Mouse (Mus musculus): ENCODE measurements at regions not wholly inside any gene's neighbourhood (a gene's known extent, or its start where the extent isn't known, plus 50 kb on each side); places are given as distances from the start of the nearest gene placed in this dataset.

DNA sequence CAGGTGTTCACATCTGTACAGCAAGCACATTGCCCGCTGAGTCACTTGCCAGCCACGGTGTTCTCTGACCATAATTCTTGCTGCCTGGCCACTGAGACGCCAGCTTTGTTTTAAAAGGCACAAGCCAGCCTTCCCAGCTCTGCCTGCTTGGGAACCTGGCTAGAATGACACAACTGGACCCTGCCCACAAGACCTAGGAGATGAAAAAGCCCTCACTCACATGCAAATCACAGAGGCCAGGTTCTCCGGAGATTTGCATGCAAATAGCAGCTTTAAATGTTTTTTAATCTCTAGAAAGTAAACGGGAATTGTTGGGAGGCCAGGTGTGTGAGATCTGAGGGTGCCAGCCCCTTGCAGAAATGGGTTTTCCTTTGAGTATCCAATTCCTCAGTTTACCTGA lies 71.9 kb downstream of the 1810010D01Rik start:
- WGBS = 24% methylated on average over 5 of the region's 5 CpGs
- DNase-seq = no peak

DNA sequence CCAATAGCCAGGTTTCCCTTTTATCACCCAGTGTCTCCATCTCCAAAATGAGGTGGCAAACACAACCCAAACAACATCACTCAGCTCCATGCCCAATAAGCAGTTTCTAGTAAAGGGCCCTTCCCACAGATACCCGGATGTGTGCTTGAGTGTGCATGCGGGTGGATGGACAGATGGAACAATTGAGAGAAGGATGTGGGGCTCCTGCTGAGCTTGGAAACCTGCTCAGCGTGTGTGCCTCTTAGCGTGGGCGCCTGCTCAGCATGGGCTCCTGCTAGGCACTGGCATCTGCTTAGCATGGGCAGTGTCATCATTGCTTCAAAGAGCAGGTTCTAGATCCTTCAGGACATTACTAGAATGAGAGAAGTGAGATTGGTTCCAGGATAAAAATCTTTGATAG lies 75.4 kb downstream of the 1810010D01Rik start:
- Histone ChIP-seq H3K4me3 (replicated peaks; ENCODE audit: low read depth, low read length) (no peak overlapping the region), H3K9ac (replicated peaks; ENCODE audit: low read length) (no peak overlapping the region), H3K27me3 (ENCODE audit: control insufficient read depth, insufficient read depth, low read length) (no peaks in the 10 kb centered on the region), H3K4me2 (ENCODE audit: low read length) (no peak overlapping the region), H3K4me1 (ENCODE audit: control insufficient read depth, insufficient read depth, low read length) (no peaks in the 10 kb centered on the region), H3K9me3 (ENCODE audit: control insufficient read depth, low read length) (no peaks in the 10 kb centered on the region), H3K27ac (replicated peaks; ENCODE audit: low read depth, low read length) (no peak overlapping the region), H3K36me3 (ENCODE audit: control insufficient read depth, insufficient read depth, low read length) (no peaks in the 10 kb centered on the region)
- no peak for ATAC-seq (ENCODE audit: low FRiP score, low TSS enrichment)
- DNase-seq = no peak
- 92% methylated on average over 5 of the region's 5 CpGs for WGBS

More for the DNA sequence above, 71.9 kb downstream of the 1810010D01Rik start:
- Histone ChIP-seq H3K9ac (replicated peaks; ENCODE audit: low read length) (no peak overlapping the region), H3K9me3 (ENCODE audit: control insufficient read depth, low read length) (peaks cover 18% of the 10 kb centered on the region; the same call in 1 of the 2 replicates), H3K4me1 (ENCODE audit: control insufficient read depth, insufficient read depth, low read length) (no peaks in the 10 kb centered on the region), H3K27ac (replicated peaks; ENCODE audit: low read depth, low read length) (no peak overlapping the region), H3K36me3 (ENCODE audit: control insufficient read depth, insufficient read depth, low read length) (no peaks in the 10 kb centered on the region), H3K4me2 (ENCODE audit: low read length) (no peak overlapping the region), H3K27me3 (ENCODE audit: control insufficient read depth, insufficient read depth, low read length) (no peaks in the 10 kb centered on the region), H3K4me3 (replicated peaks; ENCODE audit: low read depth, low read length) (no peak overlapping the region)
- no peak for ATAC-seq (ENCODE audit: low FRiP score, low TSS enrichment)

DNA sequence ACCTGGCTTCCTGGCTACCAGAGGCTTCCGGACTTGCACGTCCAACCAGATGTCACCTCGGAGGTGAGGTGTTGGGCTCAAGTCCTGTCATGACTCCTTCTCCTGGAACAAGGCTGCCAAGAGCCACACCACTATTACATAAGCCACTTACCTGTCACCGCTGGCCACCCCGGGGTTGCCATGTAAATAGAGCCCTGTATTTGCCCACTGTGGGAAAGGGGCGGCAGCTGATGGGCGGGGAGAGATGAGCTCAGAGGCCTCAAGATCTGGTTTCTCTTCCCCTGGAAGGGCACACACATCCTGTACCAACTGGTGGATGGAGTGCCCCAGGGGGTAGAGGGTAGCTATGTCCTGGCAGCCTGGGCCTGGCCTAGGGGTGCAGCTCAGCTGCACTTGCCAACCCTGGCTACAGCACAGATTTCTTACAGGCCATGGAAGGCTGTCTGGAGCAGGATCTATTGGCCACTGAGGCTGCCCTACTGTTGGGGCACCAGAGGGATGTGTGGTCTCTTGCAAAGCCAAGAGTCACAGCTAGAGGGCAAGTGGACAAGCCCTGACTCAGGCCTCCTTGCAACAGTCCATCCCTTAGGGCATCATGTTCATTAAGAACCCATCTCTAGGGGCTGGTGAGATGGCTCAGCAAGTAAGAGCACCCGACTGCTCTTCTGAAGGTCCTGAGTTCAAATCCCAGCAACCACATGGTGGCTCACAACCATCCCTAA lies 76.3 kb downstream of the 1810010D01Rik start:
- Histone ChIP-seq H3K4me1 (ENCODE audit: control insufficient read depth, insufficient read depth, low read length) (no peaks in the 10 kb centered on the region), H3K4me2 (ENCODE audit: low read length) (no peak overlapping the region), H3K27ac (replicated peaks; ENCODE audit: low read depth, low read length) (no peak overlapping the region), H3K4me3 (replicated peaks; ENCODE audit: low read depth, low read length) (no peak overlapping the region), H3K36me3 (ENCODE audit: control insufficient read depth, insufficient read depth, low read length) (no peaks in the 10 kb centered on the region), H3K27me3 (ENCODE audit: control insufficient read depth, insufficient read depth, low read length) (no peaks in the 10 kb centered on the region), H3K9me3 (ENCODE audit: control insufficient read depth, low read length) (no peaks in the 10 kb centered on the region), H3K9ac (replicated peaks; ENCODE audit: low read length) (no peak overlapping the region)
- 93% methylated on average over 8 of the region's 8 CpGs for WGBS
- ATAC-seq (ENCODE audit: low FRiP score, low TSS enrichment) (no peak), DNase-seq (no peak)

DNA sequence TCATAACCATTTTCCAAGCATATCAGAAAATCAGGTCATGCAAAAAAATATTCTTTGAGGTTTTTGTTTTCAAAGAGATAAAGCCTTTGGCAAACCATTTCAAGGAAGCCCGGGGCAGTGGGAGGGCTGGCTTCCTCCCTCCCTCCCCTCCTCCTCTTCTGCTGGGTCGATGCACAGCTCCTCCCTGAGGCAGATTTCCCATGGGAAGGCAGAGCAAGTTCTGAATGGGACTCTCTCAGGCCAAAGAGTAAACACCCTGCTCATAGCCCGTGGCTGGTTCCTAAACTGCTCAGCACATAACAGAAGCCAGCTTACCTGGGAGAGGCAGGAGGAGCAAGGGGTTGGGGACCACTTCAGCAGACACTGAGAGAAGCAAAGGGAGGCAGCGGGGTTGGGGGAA lies 77.9 kb downstream of the 1810010D01Rik start:
- Histone ChIP-seq H3K4me2 (ENCODE audit: low read length) (no peak overlapping the region), H3K27me3 (ENCODE audit: control insufficient read depth, insufficient read depth, low read length) (no peaks in the 10 kb centered on the region), H3K4me1 (ENCODE audit: control insufficient read depth, insufficient read depth, low read length) (no peaks in the 10 kb centered on the region), H3K27ac (replicated peaks; ENCODE audit: low read depth, low read length) (no peak overlapping the region), H3K9ac (replicated peaks; ENCODE audit: low read length) (no peak overlapping the region), H3K4me3 (replicated peaks; ENCODE audit: low read depth, low read length) (no peak overlapping the region), H3K9me3 (ENCODE audit: control insufficient read depth, low read length) (no peaks in the 10 kb centered on the region), H3K36me3 (ENCODE audit: control insufficient read depth, insufficient read depth, low read length) (no peaks in the 10 kb centered on the region)
- ATAC-seq (ENCODE audit: low FRiP score, low TSS enrichment) = no peak
- peak; percentile 21 for DNase-seq
- 19% methylated on average over 4 of the region's 4 CpGs for WGBS

DNA sequence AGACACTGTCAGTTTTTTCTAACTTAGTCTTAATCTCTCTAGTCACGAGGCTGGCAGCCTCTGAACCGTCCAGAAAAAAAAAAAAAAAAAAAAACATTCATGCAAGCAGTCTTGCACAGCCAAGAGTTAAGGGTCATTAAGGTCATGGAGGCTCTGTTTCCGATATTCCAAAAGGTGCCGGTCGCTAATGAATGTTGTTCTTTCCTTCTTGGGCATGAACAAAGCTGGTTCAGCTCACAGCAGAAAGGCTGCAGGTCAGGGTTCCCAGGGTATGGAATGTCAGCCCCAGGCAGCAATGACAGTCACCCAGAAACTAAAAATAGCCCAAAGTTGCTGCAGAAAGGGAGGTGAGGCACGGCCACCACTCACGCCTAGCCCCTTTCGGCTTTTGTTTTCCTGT lies 80.3 kb downstream of the 1810010D01Rik start:
- H3K27me3 ChIP-seq (ENCODE audit: control insufficient read depth, insufficient read depth, low read length) = no peaks in the 10 kb centered on the region
- 37% methylated on average over 8 of the region's 8 CpGs for WGBS
- no peak overlapping the region for H3K4me3 ChIP-seq (replicated peaks; ENCODE audit: low read depth, low read length)
- DNase-seq (no peak), ATAC-seq (ENCODE audit: low FRiP score, low TSS enrichment) (no peak)
- H3K4me2 ChIP-seq (ENCODE audit: low read length) = no peak overlapping the region
- no peak overlapping the region for H3K27ac ChIP-seq (replicated peaks; ENCODE audit: low read depth, low read length)
- H3K9ac ChIP-seq (replicated peaks; ENCODE audit: low read length) = no peak overlapping the region
- no peaks in the 10 kb centered on the region for H3K9me3 ChIP-seq (ENCODE audit: control insufficient read depth, low read length)
- no peaks in the 10 kb centered on the region for H3K4me1 ChIP-seq (ENCODE audit: control insufficient read depth, insufficient read depth, low read length)
- no peaks in the 10 kb centered on the region for H3K36me3 ChIP-seq (ENCODE audit: control insufficient read depth, insufficient read depth, low read length)

DNA sequence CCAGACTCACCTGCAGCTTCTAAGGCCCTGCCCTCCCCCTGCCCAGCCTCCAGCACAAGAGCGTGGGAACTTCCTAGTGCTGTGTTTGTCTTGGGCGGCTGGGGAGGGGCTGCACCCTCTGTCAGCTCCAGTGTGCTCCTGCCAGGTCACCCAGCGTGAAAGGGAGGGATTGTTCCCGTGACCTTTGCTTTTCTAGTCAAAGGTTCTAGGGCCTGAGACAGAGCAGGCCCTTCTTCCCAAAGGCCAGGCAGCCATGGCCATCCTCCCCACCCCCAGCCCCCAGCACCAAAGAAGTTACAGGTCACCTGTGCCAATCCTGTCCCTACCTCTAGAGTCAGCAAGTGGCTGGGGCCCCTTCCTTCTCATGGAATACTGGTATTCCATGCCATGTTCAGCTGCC lies 80.7 kb downstream of the 1810010D01Rik start:
- Histone ChIP-seq H3K36me3 (ENCODE audit: control insufficient read depth, insufficient read depth, low read length) (no peaks in the 10 kb centered on the region), H3K4me1 (ENCODE audit: control insufficient read depth, insufficient read depth, low read length) (no peaks in the 10 kb centered on the region), H3K9me3 (ENCODE audit: control insufficient read depth, low read length) (no peaks in the 10 kb centered on the region), H3K27me3 (ENCODE audit: control insufficient read depth, insufficient read depth, low read length) (no peaks in the 10 kb centered on the region), H3K4me3 (replicated peaks; ENCODE audit: low read depth, low read length) (no peak overlapping the region), H3K27ac (replicated peaks; ENCODE audit: low read depth, low read length) (no peak overlapping the region), H3K9ac (replicated peaks; ENCODE audit: low read length) (no peak overlapping the region), H3K4me2 (ENCODE audit: low read length) (no peak overlapping the region)
- 26% methylated on average over 4 of the region's 4 CpGs for WGBS
- ATAC-seq (ENCODE audit: low FRiP score, low TSS enrichment) (no peak), DNase-seq (no peak)

DNA sequence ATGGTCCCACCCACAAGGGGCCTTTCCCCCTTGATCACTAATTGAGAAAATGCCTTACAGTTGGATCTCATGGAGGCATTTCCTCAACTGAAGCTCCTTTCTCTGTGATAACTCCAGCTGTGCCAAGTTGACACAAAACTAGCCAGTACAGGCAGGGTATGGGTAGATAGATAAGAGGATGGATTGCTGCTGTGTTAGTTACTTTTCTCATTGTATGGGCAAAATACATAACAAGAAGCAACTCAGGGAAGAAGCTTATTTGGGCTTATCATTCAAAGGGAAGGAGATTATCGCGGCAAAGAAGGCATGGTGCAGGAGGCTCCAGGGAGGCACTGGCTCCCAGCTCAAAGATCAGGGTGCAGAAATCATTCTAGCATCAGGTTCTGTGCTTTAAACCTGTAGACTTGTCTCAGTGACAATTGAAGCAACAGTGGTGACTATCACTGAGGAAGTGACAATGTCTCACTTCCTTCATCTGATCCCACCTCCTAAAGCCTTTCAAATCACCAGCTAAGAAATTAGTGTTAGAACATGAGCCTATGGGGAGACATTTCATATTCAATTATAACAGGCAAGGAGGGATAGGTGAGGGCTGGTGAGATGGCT lies 83.8 kb downstream of the 1810010D01Rik start:
- Histone ChIP-seq H3K4me2 (ENCODE audit: low read length) (no peak overlapping the region), H3K4me3 (replicated peaks; ENCODE audit: low read depth, low read length) (no peak overlapping the region), H3K27me3 (ENCODE audit: control insufficient read depth, insufficient read depth, low read length) (no peaks in the 10 kb centered on the region), H3K27ac (replicated peaks; ENCODE audit: low read depth, low read length) (no peak overlapping the region), H3K4me1 (ENCODE audit: control insufficient read depth, insufficient read depth, low read length) (no peaks in the 10 kb centered on the region), H3K9ac (replicated peaks; ENCODE audit: low read length) (no peak overlapping the region), H3K36me3 (ENCODE audit: control insufficient read depth, insufficient read depth, low read length) (no peaks in the 10 kb centered on the region), H3K9me3 (ENCODE audit: control insufficient read depth, low read length) (no peaks in the 10 kb centered on the region)
- no peak for DNase-seq
- ATAC-seq (ENCODE audit: low FRiP score, low TSS enrichment) = no peak
- 92% methylated on average over 2 of the region's 2 CpGs for WGBS

DNA sequence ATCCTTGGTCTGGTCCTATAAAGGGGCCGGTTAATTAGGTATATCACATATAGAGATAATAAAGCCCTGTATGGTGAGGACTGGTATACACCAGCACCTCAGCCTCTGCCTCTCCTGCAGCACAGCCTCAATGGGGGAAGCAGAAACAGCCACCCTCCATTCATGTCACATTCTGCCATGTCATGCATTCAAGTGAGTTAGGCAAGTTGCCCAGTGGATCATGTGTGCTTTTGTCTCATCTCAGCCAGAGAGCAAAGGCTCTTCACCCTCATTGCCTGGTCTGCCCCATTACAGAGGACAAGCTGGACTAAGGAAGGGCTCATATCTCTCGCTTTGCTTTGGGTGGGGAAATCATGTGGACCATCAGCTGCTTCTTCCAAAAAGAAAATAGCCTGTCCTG lies 85.4 kb downstream of the 1810010D01Rik start:
- ATAC-seq (ENCODE audit: low FRiP score, low TSS enrichment) = no peak

DNA sequence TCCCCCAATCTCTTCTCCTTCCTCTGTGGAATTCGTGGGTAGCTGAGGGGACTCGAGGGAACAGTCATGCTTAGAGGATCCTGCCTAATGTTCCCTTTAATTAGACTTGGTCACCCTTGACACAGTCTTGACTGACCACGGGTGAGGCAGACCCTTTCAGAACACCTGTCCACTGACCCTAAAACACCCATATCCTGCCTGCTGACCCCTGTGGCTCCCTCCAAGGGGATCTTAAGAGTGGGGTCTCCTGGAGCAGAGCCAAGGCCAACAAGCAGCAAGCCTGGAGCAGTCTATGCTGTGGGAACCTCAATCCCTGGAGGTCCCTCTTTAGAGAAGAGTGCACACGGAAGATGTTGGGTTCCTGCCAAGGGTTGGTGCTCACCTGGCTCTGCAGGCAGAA lies 89.5 kb downstream of the 1810010D01Rik start:
- no peaks in the 10 kb centered on the region for H3K36me3 ChIP-seq (ENCODE audit: control insufficient read depth, insufficient read depth, low read length)

More for the DNA sequence above, 85.4 kb downstream of the 1810010D01Rik start:
- DNase-seq = peak; percentile 66
- Histone ChIP-seq H3K4me1 (ENCODE audit: control insufficient read depth, insufficient read depth, low read length) (no peaks in the 10 kb centered on the region), H3K9ac (replicated peaks; ENCODE audit: low read length) (no peak overlapping the region), H3K27me3 (ENCODE audit: control insufficient read depth, insufficient read depth, low read length) (no peaks in the 10 kb centered on the region), H3K27ac (replicated peaks; ENCODE audit: low read depth, low read length) (no peak overlapping the region), H3K9me3 (ENCODE audit: control insufficient read depth, low read length) (no peaks in the 10 kb centered on the region), H3K4me2 (ENCODE audit: low read length) (no peak overlapping the region), H3K36me3 (ENCODE audit: control insufficient read depth, insufficient read depth, low read length) (no peaks in the 10 kb centered on the region), H3K4me3 (replicated peaks; ENCODE audit: low read depth, low read length) (no peak overlapping the region)
- WGBS = 87% methylated on average over 2 of the region's 2 CpGs

More for the DNA sequence above, 89.5 kb downstream of the 1810010D01Rik start:
- H3K9me3 ChIP-seq (ENCODE audit: control insufficient read depth, low read length) = no peaks in the 10 kb centered on the region
- H3K27ac ChIP-seq (replicated peaks; ENCODE audit: low read depth, low read length) = no peak overlapping the region
- no peak overlapping the region for H3K4me3 ChIP-seq (replicated peaks; ENCODE audit: low read depth, low read length)
- H3K27me3 ChIP-seq (ENCODE audit: control insufficient read depth, insufficient read depth, low read length) = no peaks in the 10 kb centered on the region
- no peak overlapping the region for H3K9ac ChIP-seq (replicated peaks; ENCODE audit: low read length)
- no peak overlapping the region for H3K4me2 ChIP-seq (ENCODE audit: low read length)
- H3K4me1 ChIP-seq (ENCODE audit: control insufficient read depth, insufficient read depth, low read length) = no peaks in the 10 kb centered on the region
- 78% methylated on average over 4 of the region's 4 CpGs for WGBS
- no peak for DNase-seq
- ATAC-seq (ENCODE audit: low FRiP score, low TSS enrichment) = no peak
